Mouse (Mus musculus) lung, adult 2 months (tissue): ENCODE measurements around the gene Zzef1. TPM values are rescaled to one million over a fixed set of nuclear protein-coding genes. Genes with fewer than 3 reads are reported as not detected.

ENCODE experiments used
- DNase-seq: peaks from one replicate; pipeline ENCODE4 v3.0.0; 2022
- H3K4me1 ChIP-seq: fragments of 200-500 bp; 2 replicates; pipeline ENCODE4 v1.6.1; 2011; ENCODE audit warnings: low read length; ENCODE audit not compliant: control insufficient read depth, insufficient read depth
- H3K4me3 ChIP-seq: fragments of 200-500 bp; replicated peaks from 2 replicates; pipeline ENCODE3; 2011; ENCODE audit warnings: low read depth, mild to moderate bottlenecking, control low read depth, low read length; ENCODE audit errors: extremely low read depth
- CTCF ChIP-seq: fragments of 200-500 bp; IDR thresholded peaks from 2 replicates; pipeline ENCODE4 v1.5.1; 2011; ENCODE audit warnings: mild to moderate bottlenecking, low read length, control low read depth; ENCODE audit not compliant: insufficient read depth
- POLR2A ChIP-seq: fragments of 200-500 bp; IDR thresholded peaks from 2 replicates; pipeline ENCODE4 v1.6.1; 2011; ENCODE audit warnings: low read depth, mild to moderate bottlenecking, control low read depth, low read length, borderline replicate concordance; ENCODE audit errors: extremely low read depth
- WGBS: fragments of 180-500 bp; shearing (Covaris S2); methylation state at CpG from one replicate; pipeline ENCODE4 v1.1.7; 2018; 5-methylcytosine and 5-hydroxymethylcytosine counted together
- polyA plus RNA-seq: library from polyadenylated mRNA; depleted of rRNA; stranded (reverse); fragments of >200 nt; gene quantifications from 2 replicates; pipeline ENCODE4 v1.2.3, GENCODE M21; 2012; rRNA removed

Gene Zzef1
- polyA plus RNA-seq, 1 experiment: 29.3 TPM

- WGBS: 3% methylated on average over 70 of the region's 70 CpGs
- TF ChIP-seq CTCF (no peak), POLR2A (0 out of 2 replicates have a peak, but pooled peaks have one; percentile 47)
- DNase-seq: peak; percentile 54
- Histone ChIP-seq H3K4me1 (peaks cover 27% of the 10 kb centered on the region), H3K4me3 (peak within 1 kb of the TSS; percentile 62)
Measured at GRCm38 (mm10) chr11:72961072-72961980, 165.3 kb downstream of the Zzef1 start, which contains the start of gene Atp2a3. TSS of gene Atp2a3 (plus strand) at chr11:72961169.

DNA sequence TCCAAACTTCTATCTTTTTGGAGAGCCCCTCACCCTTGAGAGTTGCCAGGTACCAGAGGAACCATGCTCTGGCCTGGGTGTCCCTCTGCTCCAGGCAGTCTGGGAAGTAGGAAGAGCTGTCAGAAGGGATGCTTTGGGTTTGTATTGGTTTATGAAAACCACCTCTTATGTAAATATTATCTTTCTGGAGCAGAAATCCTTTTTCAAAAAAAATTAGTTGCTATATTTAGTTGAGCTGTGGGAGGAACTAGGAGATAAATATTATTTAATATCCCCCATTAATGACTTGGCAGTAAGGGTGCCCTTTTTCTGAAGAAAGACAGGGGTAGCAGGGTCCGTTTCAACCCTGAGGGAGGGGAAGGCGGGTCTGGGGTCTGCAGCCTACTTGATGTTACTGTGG is 166.4 kb downstream of the Zzef1 start:
- 72% methylated on average over 2 of the region's 2 CpGs for WGBS
- TF ChIP-seq POLR2A: no peak
- TF ChIP-seq CTCF: no peak
- peaks cover 25% of the 10 kb centered on the region for H3K4me1 ChIP-seq
- no peak for DNase-seq
- H3K4me3 ChIP-seq: peak overlapping the region; percentile 29

DNA sequence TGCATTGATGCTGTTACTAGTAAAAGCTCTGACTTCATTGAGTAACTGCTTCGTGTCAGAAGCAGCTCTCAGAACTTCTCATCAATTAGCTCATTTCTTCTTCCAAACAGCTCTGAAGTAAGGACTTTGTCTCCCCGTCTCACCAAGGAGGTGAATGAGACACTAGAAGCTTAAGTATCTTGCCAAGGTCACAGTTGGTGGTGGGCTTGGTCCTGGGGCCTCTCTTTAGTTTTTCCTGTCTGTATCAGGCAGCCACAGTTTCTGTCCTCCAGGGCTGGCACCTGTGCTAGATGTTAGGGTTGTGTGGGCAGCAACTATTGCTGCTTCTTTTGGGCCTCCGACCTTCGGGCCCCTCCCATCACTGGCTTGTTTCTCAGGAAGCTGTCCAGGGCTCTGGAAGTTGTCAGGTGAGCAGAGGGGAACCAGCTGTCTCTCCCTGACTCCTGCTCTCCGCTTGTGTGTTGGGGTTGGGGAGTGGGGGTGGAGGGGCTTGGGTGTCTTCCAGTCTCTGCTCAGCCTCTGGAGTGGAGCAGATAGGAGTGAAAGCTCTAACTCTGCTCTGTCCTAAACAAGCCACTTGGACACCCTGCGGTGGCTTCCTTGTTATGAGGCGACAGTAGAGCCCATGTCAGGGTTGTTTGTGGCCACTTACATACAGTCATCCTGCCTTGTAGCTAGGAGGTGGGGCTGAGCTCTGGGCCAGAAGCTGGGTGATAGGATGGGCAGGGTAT is 167.2 kb downstream of the Zzef1 start:
- no peak for DNase-seq
- WGBS: 26% methylated on average over 7 of the region's 7 CpGs
- TF ChIP-seq POLR2A (no peak), CTCF (no peak)
- Histone ChIP-seq H3K4me3 (peak overlapping the region; percentile 30), H3K4me1 (peaks cover 23% of the 10 kb centered on the region)

DNA sequence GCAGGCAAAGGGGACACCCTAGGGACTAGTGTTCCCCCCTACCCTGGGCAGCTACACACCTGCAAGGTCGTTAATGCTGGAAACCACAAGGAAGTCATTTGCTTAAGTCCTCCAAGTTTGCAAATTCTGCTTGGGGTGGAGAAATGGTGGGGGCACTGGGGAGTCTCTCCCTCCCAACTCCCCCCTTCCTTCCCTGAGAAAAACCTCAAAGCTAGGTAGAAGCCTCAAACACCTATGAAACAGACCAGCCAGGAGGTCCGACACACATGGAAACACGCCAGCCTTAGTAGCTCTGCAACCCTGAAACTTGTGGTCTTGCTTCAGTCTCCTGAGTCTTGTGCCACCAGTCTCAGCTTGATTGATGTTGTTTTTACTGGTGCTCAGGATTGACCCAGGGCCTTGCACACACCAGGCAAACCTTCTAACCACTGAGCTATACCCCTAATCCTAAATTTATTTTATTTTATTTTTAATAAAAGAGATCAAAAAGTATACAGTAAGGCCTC is 167.8 kb downstream of the Zzef1 start:
- TF ChIP-seq POLR2A (no peak), CTCF (no peak)
- DNase-seq: no peak
- WGBS: 68% methylated on average over 3 of the region's 3 CpGs
- H3K4me3 ChIP-seq: peak overlapping the region; percentile 30
- peaks cover 23% of the 10 kb centered on the region for H3K4me1 ChIP-seq

DNA sequence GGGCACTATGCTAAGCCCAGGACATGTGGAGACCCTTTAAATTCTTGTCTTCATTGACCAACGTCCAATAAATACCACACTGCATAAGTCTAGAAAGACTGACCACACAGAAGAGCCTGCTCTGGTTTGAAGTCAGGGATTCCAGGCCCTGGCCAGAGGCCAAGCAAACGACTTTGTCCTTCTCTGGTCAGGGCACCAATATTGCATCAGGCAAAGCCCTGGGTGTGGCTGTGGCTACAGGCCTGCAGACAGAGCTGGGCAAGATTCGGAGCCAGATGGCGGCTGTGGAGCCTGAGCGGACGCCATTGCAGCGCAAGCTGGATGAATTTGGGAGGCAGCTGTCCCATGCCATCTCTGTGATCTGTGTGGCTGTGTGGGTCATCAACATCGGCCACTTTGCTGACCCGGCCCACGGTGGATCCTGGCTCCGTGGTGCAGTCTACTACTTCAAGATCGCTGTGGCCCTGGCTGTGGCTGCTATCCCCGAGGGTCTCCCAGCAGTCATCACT is 179.0 kb downstream of the Zzef1 start:
- Histone ChIP-seq H3K4me1 (no peaks in the 10 kb centered on the region; the same call in 1 of the 2 replicates), H3K4me3 (no peak overlapping the region)
- no peak for TF ChIP-seq CTCF
- no peak for TF ChIP-seq POLR2A
- 78% methylated on average over 13 of the region's 13 CpGs for WGBS
- DNase-seq: no peak

Other genes with a start within 250 kb of the Zzef1 start
- gene Spns3, start 245.7 kb upstream of the Zzef1 start, polyA plus RNA-seq: 1.1 and 1.4 TPM in 2 replicates
- 8.1 and 9.0 TPM in 2 replicates for gene Ube2g1, start 188.9 kb upstream of the Zzef1 start, polyA plus RNA-seq
- gene Ankfy1, start 106.2 kb upstream of the Zzef1 start, polyA plus RNA-seq: 22.9 and 33.4 TPM in 2 replicates
- 4.9 and 5.2 TPM in 2 replicates for gene Cyb5d2, start 84 bp upstream of the Zzef1 start, polyA plus RNA-seq
- 253 and 256 TPM in 2 replicates for gene Atp2a3, start 164.9 kb downstream of the Zzef1 start, polyA plus RNA-seq
- 3.2 and 4.4 TPM in 2 replicates for gene P2rx1, start 202.9 kb downstream of the Zzef1 start, polyA plus RNA-seq
- gene Camkk1, start 222.8 kb downstream of the Zzef1 start, polyA plus RNA-seq: 8.7 and 9.3 TPM in 2 replicates